Mouse (Mus musculus) lung, adult 2 months (tissue): ENCODE measurements around the gene Mrap.

Experiments used
- CTCF ChIP-seq: fragments of 200-500 bp; IDR thresholded peaks from 2 replicates; pipeline ENCODE4 v1.5.1; 2011; ENCODE audit warnings: mild to moderate bottlenecking, low read length, control low read depth; ENCODE audit not compliant: insufficient read depth
- POLR2A ChIP-seq: fragments of 200-500 bp; IDR thresholded peaks from 2 replicates; pipeline ENCODE4 v1.6.1; 2011; ENCODE audit warnings: low read depth, mild to moderate bottlenecking, control low read depth, low read length, borderline replicate concordance; ENCODE audit errors: extremely low read depth

DNA sequence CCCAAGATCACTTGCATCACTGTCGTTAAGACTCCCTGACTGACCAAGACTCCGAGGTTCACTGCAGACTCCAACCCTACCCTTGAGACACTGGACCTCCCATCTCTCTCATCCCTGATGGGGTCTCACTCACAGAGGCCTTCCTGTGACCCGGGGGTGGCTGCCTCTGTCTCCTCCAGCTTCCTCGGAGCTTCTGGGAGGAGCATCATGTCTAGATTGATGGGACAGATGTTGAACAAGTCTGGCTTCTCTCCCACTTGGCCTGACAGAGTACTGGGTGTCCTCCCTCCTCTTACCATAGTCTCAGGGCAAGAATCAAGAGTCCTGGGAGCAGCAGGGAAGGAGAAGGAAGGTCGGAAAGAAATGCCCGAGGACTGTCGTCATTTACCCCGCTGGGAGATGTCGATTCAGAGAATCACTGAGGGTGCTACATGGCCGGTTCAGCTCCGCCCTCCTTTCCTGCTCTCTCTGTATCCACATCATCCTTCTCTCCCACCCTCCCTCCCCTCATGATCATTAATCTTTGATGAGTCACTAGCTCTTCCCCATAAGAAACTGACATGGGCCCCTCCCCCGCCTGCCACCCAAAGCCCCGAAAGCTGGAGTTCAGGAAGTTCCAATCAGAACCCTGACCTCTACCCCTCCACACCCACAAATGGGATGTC lies 33.7 kb upstream of the Mrap start:
- TF ChIP-seq CTCF (no peak), POLR2A (no peak)
